ENCODE assay signal across 15 mouse cellular contexts in genomic region chr9:32925720-32926595, GRCm38 (mm10).
DNase-seq lines count a peak whose midpoint lies in the region; ATAC-seq and TF ChIP-seq lines count a peak whose summit lies in the region.
"Had no signal": no experiment of that assay in that cellular context is flagged by ENCODE, and none has a peak within 500 bp of the region (broad histone marks: within the 10 kb centered on the region; RNA-seq: fewer than 3 reads in every experiment).

No protein-coding gene starts in this region.

- H3K36me3 ChIP-seq in heart, postnatal 0 days (replicated peaks; ENCODE audit: control insufficient read depth, insufficient read depth, low read length), result no peaks in the 10 kb centered on the region
- H3K36me3 ChIP-seq in small intestine, adult 2 months (ENCODE audit: control insufficient read depth, insufficient read depth, low read length), result no peaks in the 10 kb centered on the region
- H3K36me3 ChIP-seq: hindbrain, embryonic 13.5 days; midbrain, embryonic 12.5 days had no signal

- no peaks in the 10 kb centered on the region for H3K9me3 ChIP-seq in heart, postnatal 0 days (replicated peaks; ENCODE audit: control insufficient read depth, low read length)
- H3K9me3 ChIP-seq: hindbrain, embryonic 13.5 days; midbrain, embryonic 12.5 days had no signal

- no peak overlapping the region for H3K4me2 ChIP-seq in heart, postnatal 0 days (ENCODE audit: low read depth, low read length)
- H3K4me2 ChIP-seq: hindbrain, embryonic 13.5 days; lung, embryonic 14.5 days; midbrain, embryonic 12.5 days had no signal

- H3K4me3 ChIP-seq in heart, postnatal 0 days (ENCODE audit: low read depth, low read length), result no peak overlapping the region
- H3K4me3 ChIP-seq in brown adipose tissue, adult 24 weeks (ENCODE audit: insufficient read depth, low read depth, low read length), result no peak overlapping the region
- H3K4me3 ChIP-seq in small intestine, adult 2 months (ENCODE audit: low read depth, low read length), result no peak overlapping the region
- H3K4me3 ChIP-seq: hindbrain, embryonic 13.5 days; left cerebral cortex, adult 2 months; midbrain, embryonic 12.5 days had no signal

- DNase-seq in heart, postnatal 0 days (ENCODE audit: low spot score), result no peak
- no peak for DNase-seq in heart, adult 18-20 months
- peak; percentile 84 for DNase-seq in CD4-positive, CD25-positive, alpha-beta regulatory T cell, adult 2 months (ENCODE audit: low read depth, low spot score)
- no peak for DNase-seq in cerebellum, adult 8-10 months
- DNase-seq in layer of hippocampus, postnatal 10 days (ENCODE audit: low spot score in 2 of 2), result no peak
- no peak for DNase-seq in frontal cortex, adult 2 months (ENCODE audit: extremely low spot score in 1 of 2, low spot score in 1 of 2)
- DNase-seq: cerebellum, adult 18-20 months; kidney, adult 18-20 months; lung, embryonic 14.5 days had no signal

- no peak for ATAC-seq in heart, postnatal 0 days (ENCODE audit: insufficient read depth, low read depth)

- H3K9ac ChIP-seq in heart, postnatal 0 days (replicated peaks; ENCODE audit: low read depth, low read length), result no peak overlapping the region
- H3K9ac ChIP-seq: hindbrain, embryonic 13.5 days; lung, embryonic 14.5 days; midbrain, embryonic 12.5 days had no signal

- H3K27ac ChIP-seq in heart, postnatal 0 days (ENCODE audit: low read depth), result peak overlapping the region; percentile 40; the same call in 1 of the 2 replicates
- H3K27ac ChIP-seq in brown adipose tissue, adult 24 weeks (replicated peaks; ENCODE audit: low read depth, low read length), result peak overlapping the region; percentile 79
- H3K27ac ChIP-seq in small intestine, adult 2 months (ENCODE audit: insufficient read depth, low read depth, low read length), result peak overlapping the region; percentile 67
- H3K27ac ChIP-seq: hindbrain, embryonic 13.5 days; left cerebral cortex, adult 2 months; midbrain, embryonic 12.5 days; stomach, postnatal 0 days had no signal

- H3K4me1 ChIP-seq in heart, postnatal 0 days (ENCODE audit: control insufficient read depth, insufficient read depth), result no peaks in the 10 kb centered on the region
- H3K4me1 ChIP-seq in brown adipose tissue, adult 24 weeks (ENCODE audit: control insufficient read depth, insufficient read depth, insufficient read length, low read length), result peaks cover 10% of the 10 kb centered on the region; the same call in 1 of the 2 replicates
- no peaks in the 10 kb centered on the region for H3K4me1 ChIP-seq in small intestine, adult 2 months (ENCODE audit: control insufficient read depth, insufficient read depth, insufficient read length, low read length)
- H3K4me1 ChIP-seq: hindbrain, embryonic 13.5 days; midbrain, embryonic 12.5 days had no signal

- TF ChIP-seq CTCF in heart, postnatal 0 days (IDR thresholded peaks at IDR 0.05; ENCODE audit: low read depth), result no peak
- TF ChIP-seq CTCF in small intestine, adult 2 months (IDR thresholded peaks at IDR 0.05; ENCODE audit: extremely low read depth, insufficient read length, insufficient replicate concordance, low read depth, low read length), result no peak

- WGBS in heart, postnatal 0 days, result 66% methylated on average over 12 of the region's 12 CpGs
- WGBS in small intestine, adult 2 months, result 71% methylated on average over 12 of the region's 12 CpGs

- TF ChIP-seq EP300 in heart, postnatal 0 days (IDR thresholded peaks at IDR 0.05; ENCODE audit: low read depth), result no peak

- H3K27me3 ChIP-seq in heart, postnatal 0 days (ENCODE audit: control insufficient read depth, insufficient read depth, low read length), result no peaks in the 10 kb centered on the region
- no peaks in the 10 kb centered on the region for H3K27me3 ChIP-seq in small intestine, adult 2 months (ENCODE audit: control insufficient read depth, insufficient read depth, low read length)
- H3K27me3 ChIP-seq: hindbrain, embryonic 13.5 days; midbrain, embryonic 12.5 days had no signal

- no peak for TF ChIP-seq POLR2A in small intestine, adult 2 months (IDR thresholded peaks at IDR 0.05; ENCODE audit: low read depth, low read length)
